ENCODE assay signal across 9 mouse cellular contexts in genomic region chr10:69044171-69044651, GRCm38 (mm10).
A peak's percentile ranks its signal among the peaks of the same experiment; 100 is the strongest.
DNase-seq lines count a peak whose midpoint lies in the region; ATAC-seq and TF ChIP-seq lines count a peak whose summit lies in the region.
"Had no signal": no experiment of that assay in that cellular context is flagged by ENCODE, and none has a peak within 500 bp of the region (broad histone marks: within the 10 kb centered on the region; RNA-seq: fewer than 3 reads in every experiment).

No protein-coding gene starts in this region.

- H3K4me1 ChIP-seq in intestine, embryonic 15.5 days (replicated peaks): peaks cover 9% of the 10 kb centered on the region
- peaks cover 5% of the 10 kb centered on the region; the same call in 1 of the 2 replicates for H3K4me1 ChIP-seq in intestine, embryonic 16.5 days (ENCODE audit: control insufficient read depth, insufficient read depth, low read length)
- H3K4me1 ChIP-seq in embryonic facial prominence, embryonic 10.5 days: peaks cover 34% of the 10 kb centered on the region
- H3K4me1 ChIP-seq in midbrain, postnatal 0 days (ENCODE audit: insufficient read depth, low read length): peaks cover 4% of the 10 kb centered on the region; the same call in 1 of the 2 replicates

- H3K9me3 ChIP-seq in intestine, embryonic 15.5 days: no peaks in the 10 kb centered on the region
- H3K9me3 ChIP-seq in intestine, embryonic 16.5 days (ENCODE audit: control insufficient read depth, low read length): no peaks in the 10 kb centered on the region
- H3K9me3 ChIP-seq in embryonic facial prominence, embryonic 10.5 days: no peaks in the 10 kb centered on the region
- H3K9me3 ChIP-seq in midbrain, postnatal 0 days (ENCODE audit: low read length): no peaks in the 10 kb centered on the region

- H3K27me3 ChIP-seq in intestine, embryonic 15.5 days (replicated peaks): no peaks in the 10 kb centered on the region
- H3K27me3 ChIP-seq in intestine, embryonic 16.5 days (replicated peaks; ENCODE audit: control insufficient read depth, insufficient read depth, low read length): no peaks in the 10 kb centered on the region
- H3K27me3 ChIP-seq in embryonic facial prominence, embryonic 10.5 days (replicated peaks; ENCODE audit: low read depth, poor library complexity, severe bottlenecking): no peaks in the 10 kb centered on the region
- H3K27me3 ChIP-seq in midbrain, postnatal 0 days (ENCODE audit: insufficient read depth, low read length): no peaks in the 10 kb centered on the region
- H3K27me3 ChIP-seq: CH12.LX had no signal

- no peaks in the 10 kb centered on the region for H3K36me3 ChIP-seq in intestine, embryonic 15.5 days
- H3K36me3 ChIP-seq in intestine, embryonic 16.5 days (ENCODE audit: control insufficient read depth, insufficient read depth, low read length): no peaks in the 10 kb centered on the region
- H3K36me3 ChIP-seq in embryonic facial prominence, embryonic 10.5 days (replicated peaks): no peaks in the 10 kb centered on the region
- no peaks in the 10 kb centered on the region for H3K36me3 ChIP-seq in midbrain, postnatal 0 days (ENCODE audit: insufficient read depth, low read length)

- no peak overlapping the region for H3K9ac ChIP-seq in intestine, embryonic 15.5 days
- no peak overlapping the region for H3K9ac ChIP-seq in intestine, embryonic 16.5 days (ENCODE audit: low read depth, low read length)
- no peak overlapping the region for H3K9ac ChIP-seq in midbrain, postnatal 0 days (replicated peaks; ENCODE audit: low read length, poor library complexity, severe bottlenecking)

- H3K4me3 ChIP-seq in intestine, embryonic 15.5 days (replicated peaks): no peak overlapping the region
- H3K4me3 ChIP-seq in intestine, embryonic 16.5 days (ENCODE audit: low read length): no peak overlapping the region
- H3K4me3 ChIP-seq in embryonic facial prominence, embryonic 10.5 days: peak overlapping the region; percentile 11; the same call in 1 of the 2 replicates
- H3K4me3 ChIP-seq in midbrain, postnatal 0 days (ENCODE audit: low read depth, low read length): no peak overlapping the region

- no peak overlapping the region for H3K4me2 ChIP-seq in intestine, embryonic 15.5 days (replicated peaks)
- no peak overlapping the region for H3K4me2 ChIP-seq in intestine, embryonic 16.5 days (ENCODE audit: low read depth, low read length)
- no peak overlapping the region for H3K4me2 ChIP-seq in midbrain, postnatal 0 days (ENCODE audit: low read depth, low read length, poor library complexity, severe bottlenecking)

- TF ChIP-seq CTCF in midbrain, postnatal 0 days (IDR thresholded peaks at IDR 0.05): no peak

- no peak for ATAC-seq in intestine, embryonic 15.5 days
- no peak for ATAC-seq in intestine, embryonic 16.5 days
- no peak for ATAC-seq in midbrain, postnatal 0 days (ENCODE audit: low FRiP score)

- peak; percentile 68 for DNase-seq in embryonic facial prominence, embryonic 10.5 days (ENCODE audit: low spot score)
- peak; percentile 31 for DNase-seq in kidney, adult 11 months
- DNase-seq in midbrain, postnatal 0 days (ENCODE audit: low spot score): peak; percentile 48
- DNase-seq in spleen, postnatal 14 days (ENCODE audit: low spot score in 2 of 2): no peak
- DNase-seq in spleen, adult 12 weeks (ENCODE audit: low spot score): no peak
- no peak for DNase-seq in gastrocnemius, postnatal 10 days

- WGBS in intestine, embryonic 15.5 days: 40% methylated on average over 12 of the region's 12 CpGs
- 34% methylated on average over 12 of the region's 12 CpGs for WGBS in intestine, embryonic 16.5 days
- WGBS in embryonic facial prominence, embryonic 10.5 days: 21% methylated on average over 12 of the region's 12 CpGs
- 34% methylated on average over 12 of the region's 12 CpGs for WGBS in midbrain, postnatal 0 days

- H3K27ac ChIP-seq in intestine, embryonic 15.5 days: 0 out of 2 replicates have a peak overlapping the region, but pooled peaks have one; percentile 6
- no peak overlapping the region for H3K27ac ChIP-seq in intestine, embryonic 16.5 days (ENCODE audit: low read length)
- H3K27ac ChIP-seq in embryonic facial prominence, embryonic 10.5 days (replicated peaks): peak overlapping the region; percentile 78
- no peak overlapping the region for H3K27ac ChIP-seq in midbrain, postnatal 0 days (ENCODE audit: low read depth, low read length)

Comparison
In these comparisons a context has a peak if more than half of its experiments do, and no peak if none do; other contexts are left out.
1. H3K27ac ChIP-seq: peak in intestine, embryonic 15.5 days (single experiment) and embryonic facial prominence, embryonic 10.5 days (single experiment); none in intestine, embryonic 16.5 days (single experiment) and midbrain, postnatal 0 days (single experiment).
2. DNase-seq: peak in embryonic facial prominence, embryonic 10.5 days (single experiment), kidney, adult 11 months (single experiment) and midbrain, postnatal 0 days (single experiment); none in spleen, postnatal 14 days (0 of 2), spleen, adult 12 weeks (single experiment) and gastrocnemius, postnatal 10 days (single experiment).